Mouse (Mus musculus) heart, embryonic 10.5 days (tissue): ENCODE measurements at regions not wholly inside any gene's neighbourhood (a gene's known extent, or its start where the extent isn't known, plus 50 kb on each side); places are given as distances from the start of the nearest gene placed in this dataset.

Source experiments
- DNase-seq: peaks from one replicate; pipeline ENCODE4 v3.0.0-alpha.2; 2017; ENCODE audit warnings: low spot score
- H3K27ac ChIP-seq: fragments of 300-500 bp; sonication (generic); 2 replicates; pipeline ENCODE4 v1.5.1; 2016; ENCODE audit warnings: mild to moderate bottlenecking
- H3K27me3 ChIP-seq: fragments of 300-500 bp; sonication (generic); 2 replicates; pipeline ENCODE4 v1.6.1; 2016; ENCODE audit warnings: mild to moderate bottlenecking; ENCODE audit not compliant: poor library complexity, insufficient read depth, severe bottlenecking
- H3K36me3 ChIP-seq: fragments of 300-500 bp; sonication (generic); 2 replicates; pipeline ENCODE4 v1.6.1; 2016; ENCODE audit warnings: mild to moderate bottlenecking, moderate library complexity
- H3K4me1 ChIP-seq: fragments of 300-500 bp; sonication (generic); 2 replicates; pipeline ENCODE4 v1.6.1; 2016; ENCODE audit warnings: mild to moderate bottlenecking
- H3K4me3 ChIP-seq: fragments of 300-500 bp; sonication (generic); 2 replicates; pipeline ENCODE4 v1.5.1; 2016; ENCODE audit warnings: mild to moderate bottlenecking, moderate library complexity
- H3K9me3 ChIP-seq: fragments of 300-500 bp; sonication (generic); 2 replicates; pipeline ENCODE4 v1.6.1; 2016; ENCODE audit warnings: mild to moderate bottlenecking, moderate library complexity
- WGBS: fragments of 180-500 bp; shearing (Covaris S2); methylation state at CpG from one replicate; pipeline ENCODE4 v1.1.7; 2016; 5-methylcytosine and 5-hydroxymethylcytosine counted together

DNA sequence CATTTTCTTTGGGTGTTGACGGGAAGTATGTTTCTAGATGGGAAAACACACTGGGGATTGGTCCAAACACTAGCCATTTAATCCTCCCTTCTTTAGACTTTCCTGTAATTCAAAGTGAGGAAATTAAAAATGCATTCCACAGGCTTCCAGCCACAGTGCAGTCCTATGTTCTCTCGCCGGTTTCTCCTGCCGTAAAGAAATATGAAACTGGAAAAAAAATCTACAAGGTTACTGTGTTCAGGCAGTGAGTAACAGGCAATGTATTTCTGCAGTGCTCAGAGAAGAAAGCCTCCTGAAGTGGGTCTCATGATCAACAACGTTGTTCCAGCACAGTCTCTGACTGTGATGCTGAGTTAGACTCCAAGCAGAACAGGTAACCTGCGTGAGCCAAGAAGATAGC is 763.0 kb upstream of the Lrrc6 start:
- WGBS: 77% methylated on average over 6 of the region's 6 CpGs
- no peak overlapping the region for H3K27ac ChIP-seq

DNA sequence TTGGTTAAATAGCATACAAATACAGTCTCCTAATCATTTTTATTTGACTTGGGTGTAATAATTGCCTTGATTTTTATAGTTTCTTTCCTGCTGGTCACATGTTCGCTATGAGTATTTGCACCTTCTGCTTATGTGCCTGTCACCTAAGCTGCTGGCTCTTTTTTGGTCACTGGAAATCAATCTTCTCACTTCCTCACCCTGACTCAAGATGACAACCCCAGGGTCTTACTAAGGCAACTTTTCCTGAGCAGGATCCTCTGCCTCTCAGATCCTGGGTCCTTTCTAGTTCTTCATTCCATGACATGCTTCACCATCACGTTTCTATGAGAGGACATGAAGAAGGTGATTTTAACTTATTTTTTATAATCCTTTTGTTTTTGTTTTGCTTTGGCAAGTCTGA is 762.6 kb upstream of the Lrrc6 start:
- no peaks in the 10 kb centered on the region for H3K4me1 ChIP-seq

More for the DNA sequence above, 763.0 kb upstream of the Lrrc6 start:
- Histone ChIP-seq H3K36me3 (no peaks in the 10 kb centered on the region), H3K4me1 (no peaks in the 10 kb centered on the region), H3K27me3 (no peaks in the 10 kb centered on the region), H3K9me3 (no peaks in the 10 kb centered on the region), H3K4me3 (no peak overlapping the region)
- no peak for DNase-seq

DNA sequence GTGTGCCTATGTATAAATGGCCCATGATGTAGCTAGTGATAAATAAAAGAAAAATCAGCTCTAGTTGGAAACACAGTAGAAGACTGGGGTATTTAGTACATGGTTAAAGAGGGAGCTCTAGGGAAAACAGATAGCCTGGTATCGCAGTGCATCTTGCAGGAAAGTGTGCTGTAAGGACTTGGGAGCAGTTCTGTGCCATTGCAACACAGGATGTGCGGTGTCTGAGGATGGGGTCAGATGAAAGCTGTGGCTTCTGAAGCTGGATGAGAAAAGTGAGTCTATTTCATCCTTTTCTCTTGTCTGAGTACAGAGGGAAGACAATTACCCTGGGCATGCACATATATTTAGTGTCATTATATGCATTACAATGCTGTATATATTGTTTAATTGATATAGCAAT is 761.6 kb upstream of the Lrrc6 start:
- 92% methylated on average over 2 of the region's 2 CpGs for WGBS
- Histone ChIP-seq H3K27ac (no peak overlapping the region), H3K4me1 (no peaks in the 10 kb centered on the region), H3K27me3 (no peaks in the 10 kb centered on the region), H3K36me3 (no peaks in the 10 kb centered on the region), H3K9me3 (no peaks in the 10 kb centered on the region), H3K4me3 (no peak overlapping the region)
- no peak for DNase-seq

More for the DNA sequence above, 762.6 kb upstream of the Lrrc6 start:
- no peak overlapping the region for H3K27ac ChIP-seq
- H3K36me3 ChIP-seq: no peaks in the 10 kb centered on the region
- no peaks in the 10 kb centered on the region for H3K9me3 ChIP-seq
- no peak for DNase-seq
- no peaks in the 10 kb centered on the region for H3K27me3 ChIP-seq
- no peak overlapping the region for H3K4me3 ChIP-seq
- 62% methylated on average over 2 of the region's 2 CpGs for WGBS

DNA sequence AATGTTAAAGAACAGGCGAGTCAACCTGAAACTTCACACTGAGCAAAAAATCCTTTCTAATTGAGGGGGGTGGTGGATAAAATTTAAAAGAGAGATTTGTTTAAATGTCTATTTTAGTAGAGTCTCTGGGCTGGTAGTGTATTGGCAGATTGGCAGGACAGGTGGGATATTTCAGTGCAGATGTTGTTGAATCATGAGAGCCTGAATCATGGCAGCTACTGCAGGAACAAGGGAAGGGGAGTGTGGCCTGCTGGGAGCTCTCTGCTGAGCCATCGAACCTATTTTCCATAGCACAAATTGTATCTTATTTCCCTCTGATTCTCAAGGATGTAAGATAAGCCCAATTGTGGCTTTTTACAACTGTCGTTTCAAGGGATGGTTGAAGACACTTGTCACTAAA is 760.0 kb upstream of the Lrrc6 start:
- Histone ChIP-seq H3K27me3 (no peaks in the 10 kb centered on the region), H3K36me3 (no peaks in the 10 kb centered on the region), H3K27ac (no peak overlapping the region), H3K4me3 (no peak overlapping the region), H3K4me1 (no peaks in the 10 kb centered on the region), H3K9me3 (no peaks in the 10 kb centered on the region)
- WGBS: 77% methylated on average over 3 of the region's 3 CpGs
- DNase-seq: no peak

DNA sequence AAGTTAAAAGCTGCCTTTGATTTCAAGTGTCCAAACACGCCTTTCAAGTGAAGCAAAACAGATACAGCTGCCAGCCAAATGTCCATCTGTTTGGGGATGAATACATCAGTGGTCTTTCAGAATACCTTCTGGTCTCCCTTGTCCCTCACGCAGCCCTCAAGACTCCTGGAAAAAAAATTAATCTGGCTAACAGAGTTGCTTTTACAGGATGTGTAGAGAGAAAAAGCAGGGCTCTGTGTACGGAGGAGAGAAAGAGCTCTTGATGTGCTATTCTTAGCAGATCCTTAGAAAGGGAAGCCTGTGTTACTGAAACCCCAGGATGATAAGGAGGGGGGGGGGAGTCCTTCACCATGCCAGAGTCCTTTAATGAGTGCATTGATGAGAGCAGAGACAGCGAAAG is 748.4 kb upstream of the Lrrc6 start:
- Histone ChIP-seq H3K4me3 (no peak overlapping the region), H3K27ac (peak overlapping the region; percentile 77), H3K9me3 (no peaks in the 10 kb centered on the region), H3K27me3 (no peaks in the 10 kb centered on the region), H3K36me3 (no peaks in the 10 kb centered on the region), H3K4me1 (peaks cover 30% of the 10 kb centered on the region)
- WGBS: 21% methylated on average over 4 of the region's 4 CpGs
- DNase-seq: no peak

DNA sequence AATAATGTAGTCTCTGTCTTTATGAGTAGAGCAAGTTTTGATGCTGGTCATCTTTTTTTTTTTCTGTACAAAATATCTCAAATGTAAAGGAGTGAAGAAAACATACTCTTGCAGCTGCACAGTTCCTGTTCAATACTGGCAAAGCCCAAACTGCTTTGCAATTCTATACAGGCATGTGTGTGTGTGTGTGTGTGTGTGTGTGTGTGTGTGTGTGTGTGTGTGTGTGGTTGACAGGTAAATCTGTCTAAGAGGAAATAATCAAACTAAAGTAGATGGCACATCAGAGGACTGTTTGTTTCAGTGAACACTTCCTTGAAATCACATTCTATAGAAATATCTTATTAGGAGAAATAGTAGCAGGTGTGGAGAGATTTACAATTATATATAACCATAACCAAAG is 747.8 kb upstream of the Lrrc6 start:
- Histone ChIP-seq H3K4me3 (no peak overlapping the region), H3K36me3 (no peaks in the 10 kb centered on the region), H3K4me1 (peaks cover 30% of the 10 kb centered on the region), H3K9me3 (no peaks in the 10 kb centered on the region), H3K27me3 (no peaks in the 10 kb centered on the region), H3K27ac (peak overlapping the region; percentile 77; the same call in 1 of the 2 replicates)
- no peak for DNase-seq

DNA sequence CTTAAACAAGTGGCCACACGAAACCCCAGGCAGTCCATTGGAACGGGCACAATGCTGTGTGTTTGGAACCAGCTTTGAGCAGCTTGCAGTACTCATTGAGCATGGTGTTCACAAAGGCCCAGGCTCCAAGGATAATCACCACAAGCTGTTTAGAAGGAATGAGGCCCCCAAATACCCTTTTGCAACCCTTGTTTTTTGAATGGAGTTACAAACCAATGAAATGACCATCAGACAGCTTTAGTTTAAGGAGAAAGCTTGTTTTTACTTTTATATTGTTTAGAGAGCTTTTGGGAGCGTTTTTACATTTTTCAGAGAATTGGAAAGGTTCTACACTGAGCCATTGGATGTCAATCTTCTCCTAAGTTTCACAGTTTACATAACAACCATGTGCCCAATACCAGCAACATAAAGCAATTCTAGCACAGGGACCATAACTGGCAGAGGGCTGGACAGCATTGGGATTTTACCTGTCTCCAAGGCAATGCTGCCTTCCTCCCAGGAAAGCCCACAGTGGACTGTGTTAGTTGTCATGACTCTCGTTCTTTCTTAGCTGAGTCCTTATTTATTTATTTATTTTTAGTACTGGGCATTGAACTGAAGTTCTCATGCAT is 745.1 kb upstream of the Lrrc6 start:
- H3K27me3 ChIP-seq: no peaks in the 10 kb centered on the region
- H3K27ac ChIP-seq: no peak overlapping the region
- no peak for DNase-seq
- H3K4me1 ChIP-seq: peaks cover 28% of the 10 kb centered on the region
- H3K9me3 ChIP-seq: no peaks in the 10 kb centered on the region
- 76% methylated on average over 4 of the region's 4 CpGs for WGBS
- no peak overlapping the region for H3K4me3 ChIP-seq
- no peaks in the 10 kb centered on the region for H3K36me3 ChIP-seq

DNA sequence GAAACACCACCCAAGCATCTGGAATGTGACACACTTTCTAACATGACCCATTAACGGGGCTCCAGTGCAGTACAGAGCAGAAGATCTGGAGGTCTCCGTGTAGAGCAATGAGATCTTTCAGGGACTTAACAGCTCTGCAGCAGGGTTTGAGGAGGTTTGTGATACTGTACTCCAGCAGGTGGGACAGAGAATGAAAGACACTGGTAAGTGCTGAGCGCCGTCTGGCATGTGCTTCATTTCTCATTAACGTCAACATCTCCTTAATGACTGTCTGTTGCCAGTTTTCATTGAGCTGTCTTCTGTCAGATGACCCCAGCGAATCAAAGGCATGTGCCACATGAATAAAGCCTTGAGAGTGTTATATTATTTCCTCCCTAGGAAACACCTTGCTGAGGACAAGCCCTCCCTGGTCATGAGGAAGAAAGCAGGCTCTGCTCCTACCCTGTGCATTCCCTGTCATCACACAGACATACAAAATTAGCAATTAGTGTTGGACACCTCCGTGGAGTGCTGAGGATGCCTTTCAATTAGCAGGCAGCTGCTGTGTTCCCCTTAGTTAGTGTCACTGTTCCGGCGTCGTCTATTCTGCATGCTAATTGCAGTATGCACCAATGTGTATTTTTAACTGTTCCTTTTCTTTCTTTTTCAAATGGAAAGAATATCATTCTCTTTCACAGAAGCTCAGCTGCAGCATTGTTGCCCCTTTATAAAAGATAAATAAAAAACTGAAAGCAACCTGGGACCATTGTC is 744.4 kb upstream of the Lrrc6 start:
- DNase-seq: no peak
- H3K4me3 ChIP-seq: no peak overlapping the region
- H3K27ac ChIP-seq: no peak overlapping the region
- H3K9me3 ChIP-seq: no peaks in the 10 kb centered on the region
- peaks cover 22% of the 10 kb centered on the region for H3K4me1 ChIP-seq
- 64% methylated on average over 10 of the region's 10 CpGs for WGBS
- no peaks in the 10 kb centered on the region for H3K36me3 ChIP-seq
- no peaks in the 10 kb centered on the region for H3K27me3 ChIP-seq

DNA sequence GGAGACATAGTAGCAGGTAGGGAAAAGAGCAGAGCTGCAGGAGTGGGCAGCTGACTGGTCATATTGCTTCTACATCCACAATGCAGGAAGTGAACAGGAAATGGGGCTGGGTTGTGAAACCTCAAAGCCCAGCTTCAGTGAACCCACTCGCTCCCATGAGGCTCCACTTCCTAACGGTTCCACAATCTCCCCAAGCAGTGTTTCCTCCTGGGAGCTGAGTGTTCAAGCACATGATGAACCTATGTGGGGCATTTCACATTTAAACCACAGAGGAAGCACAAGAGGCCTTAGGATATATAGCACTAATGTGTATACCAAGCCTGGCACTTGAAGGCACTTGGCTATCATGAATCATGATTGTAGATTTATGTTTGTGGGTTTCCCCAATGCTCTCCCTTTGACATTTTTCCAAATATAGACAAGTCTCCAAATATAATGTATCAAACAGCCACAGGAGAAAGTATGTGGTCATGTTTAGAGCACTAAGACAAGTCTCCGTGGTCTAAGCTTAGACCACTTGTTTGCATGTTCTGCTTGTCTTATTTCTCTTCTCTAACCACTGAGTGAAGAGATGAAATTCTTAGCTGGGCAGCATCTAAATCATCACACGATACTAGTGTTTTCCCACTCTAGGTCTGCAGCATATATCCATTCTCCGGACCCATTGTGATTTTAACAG is 734.5 kb upstream of the Lrrc6 start:
- no peak for DNase-seq
- Histone ChIP-seq H3K4me3 (no peak overlapping the region), H3K36me3 (no peaks in the 10 kb centered on the region), H3K27ac (no peak overlapping the region), H3K27me3 (no peaks in the 10 kb centered on the region), H3K4me1 (no peaks in the 10 kb centered on the region), H3K9me3 (no peaks in the 10 kb centered on the region)
- 72% methylated on average over 5 of the region's 5 CpGs for WGBS

DNA sequence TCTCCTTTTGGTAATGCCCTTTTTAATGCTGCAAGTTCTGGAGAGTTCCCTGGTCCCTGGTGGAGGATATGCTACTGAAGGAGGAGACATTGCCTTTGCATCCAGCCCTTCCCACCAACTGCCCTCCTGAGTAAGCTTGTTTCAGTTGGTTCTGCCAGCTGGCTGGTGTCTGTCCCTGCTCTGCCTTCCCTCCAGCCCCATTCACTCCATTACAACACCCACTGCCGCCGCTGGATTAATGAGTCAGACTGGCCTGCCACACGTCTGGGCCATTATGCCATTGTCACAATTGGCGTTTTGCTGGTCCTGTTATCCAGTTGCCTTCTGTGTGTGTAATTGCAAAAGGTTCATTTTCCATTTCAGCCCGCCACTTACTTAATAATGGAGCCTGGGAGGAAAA is 728.6 kb upstream of the Lrrc6 start:
- Histone ChIP-seq H3K27me3 (no peaks in the 10 kb centered on the region), H3K27ac (no peak overlapping the region)

DNA sequence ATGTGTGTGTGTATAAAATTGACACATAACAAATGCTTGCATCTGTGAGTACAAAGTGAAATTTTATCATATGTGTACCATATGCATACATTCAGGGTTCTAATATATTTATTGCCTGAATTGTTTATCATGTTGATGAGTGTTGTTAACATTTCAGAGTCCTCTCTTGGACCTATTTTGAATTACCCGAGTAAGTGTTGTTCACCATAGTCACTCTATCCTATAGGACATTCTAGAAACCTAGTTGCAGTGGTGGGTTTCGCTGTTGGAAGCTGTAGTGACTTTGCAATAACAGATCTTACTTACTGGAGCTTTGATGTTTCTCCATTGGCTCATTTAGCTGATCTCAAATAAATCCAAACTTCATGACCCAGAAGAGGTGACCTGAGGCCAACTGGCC is 727.9 kb upstream of the Lrrc6 start:
- whole genome bisulfite sequencing: 89% methylated on average over 2 of the region's 2 CpGs
- H3K27me3 ChIP-seq: no peaks in the 10 kb centered on the region
- no peaks in the 10 kb centered on the region for H3K9me3 ChIP-seq
- peaks cover 6% of the 10 kb centered on the region; the same call in 1 of the 2 replicates for H3K4me1 ChIP-seq
- no peak overlapping the region for H3K27ac ChIP-seq
- no peak for DNase-seq
- H3K36me3 ChIP-seq: no peaks in the 10 kb centered on the region
- no peak overlapping the region for H3K4me3 ChIP-seq

More for the DNA sequence above, 728.6 kb upstream of the Lrrc6 start:
- Histone ChIP-seq H3K4me3 (no peak overlapping the region), H3K9me3 (no peaks in the 10 kb centered on the region), H3K4me1 (peaks cover 6% of the 10 kb centered on the region; the same call in 1 of the 2 replicates), H3K36me3 (no peaks in the 10 kb centered on the region)
- 69% methylated on average over 5 of the region's 5 CpGs for WGBS
- no peak for DNase-seq

DNA sequence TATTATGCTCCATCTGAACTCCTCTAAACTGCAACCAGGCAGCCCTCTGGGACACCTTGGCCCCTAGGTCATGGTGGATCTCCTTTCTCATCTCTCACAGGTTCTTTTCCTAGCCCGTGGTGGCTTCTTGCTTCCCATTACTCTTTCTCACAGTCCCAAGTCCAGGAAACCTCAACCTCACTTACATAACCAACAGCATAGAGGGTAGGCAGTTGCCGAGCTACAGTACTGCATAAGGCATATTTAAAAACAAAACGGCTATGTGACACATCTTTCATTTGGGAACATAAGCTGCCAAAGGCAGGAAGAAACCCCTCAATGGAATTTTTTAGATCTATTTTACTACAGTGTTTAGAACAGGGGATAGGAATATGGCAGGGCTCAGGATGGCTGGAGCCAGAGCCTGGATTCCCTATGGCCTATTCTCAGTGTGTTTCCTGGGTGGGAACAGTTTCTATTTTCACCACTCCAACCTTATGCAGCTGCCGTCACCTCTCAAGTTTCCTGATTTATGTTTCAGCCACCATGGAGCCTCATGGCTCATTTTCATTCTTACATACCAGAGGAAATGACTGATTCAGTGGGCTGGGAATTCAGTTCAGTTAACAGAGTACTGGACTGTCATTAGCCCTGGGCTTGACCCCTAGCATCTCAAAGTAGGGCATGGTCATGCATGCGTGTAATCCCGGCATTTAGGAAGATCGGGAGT is 726.9 kb upstream of the Lrrc6 start:
- no peaks in the 10 kb centered on the region for H3K27me3 ChIP-seq
- DNase-seq: no peak
- WGBS: 84% methylated on average over 7 of the region's 7 CpGs
- peaks cover 6% of the 10 kb centered on the region; the same call in 1 of the 2 replicates for H3K4me1 ChIP-seq
- H3K36me3 ChIP-seq: no peaks in the 10 kb centered on the region
- H3K4me3 ChIP-seq: no peak overlapping the region
- H3K27ac ChIP-seq: peak overlapping the region; percentile 16; the same call in 1 of the 2 replicates
- H3K9me3 ChIP-seq: no peaks in the 10 kb centered on the region

DNA sequence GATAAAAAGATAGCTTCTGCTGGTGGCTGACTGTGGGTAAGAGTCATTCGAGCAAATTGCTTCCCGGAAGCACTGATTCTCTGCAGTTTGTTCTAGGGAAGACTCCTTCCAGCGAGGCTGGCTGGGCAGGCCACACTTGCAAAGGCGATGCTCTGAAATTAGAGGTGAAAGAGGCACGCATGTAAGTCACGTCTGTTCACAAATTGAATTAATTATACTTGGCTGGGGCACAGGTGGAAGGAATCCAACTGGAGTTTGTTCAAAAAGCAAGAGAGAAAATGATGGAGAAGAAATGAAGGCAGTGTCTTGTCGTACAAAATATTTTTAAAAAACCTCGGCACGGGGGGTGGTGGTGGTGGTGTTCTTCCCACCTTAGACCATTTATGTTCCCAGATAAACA is 726.2 kb upstream of the Lrrc6 start:
- no peak for DNase-seq
- H3K4me1 ChIP-seq: peaks cover 6% of the 10 kb centered on the region; the same call in 1 of the 2 replicates
- no peak overlapping the region for H3K27ac ChIP-seq
- H3K36me3 ChIP-seq: no peaks in the 10 kb centered on the region
- H3K9me3 ChIP-seq: no peaks in the 10 kb centered on the region
- H3K4me3 ChIP-seq: no peak overlapping the region
- WGBS: 85% methylated on average over 9 of the region's 9 CpGs
- H3K27me3 ChIP-seq: no peaks in the 10 kb centered on the region
